Mouse (Mus musculus): ENCODE measurements around the gene Itgax.
A peak's percentile ranks its signal among the peaks of the same experiment; 100 is the strongest.

Gene Itgax

GRCm38 (mm10) chr7:128164001-128164400, 34.7 kb downstream of the Itgax start:
- DNase-seq, result no peak

DNA sequence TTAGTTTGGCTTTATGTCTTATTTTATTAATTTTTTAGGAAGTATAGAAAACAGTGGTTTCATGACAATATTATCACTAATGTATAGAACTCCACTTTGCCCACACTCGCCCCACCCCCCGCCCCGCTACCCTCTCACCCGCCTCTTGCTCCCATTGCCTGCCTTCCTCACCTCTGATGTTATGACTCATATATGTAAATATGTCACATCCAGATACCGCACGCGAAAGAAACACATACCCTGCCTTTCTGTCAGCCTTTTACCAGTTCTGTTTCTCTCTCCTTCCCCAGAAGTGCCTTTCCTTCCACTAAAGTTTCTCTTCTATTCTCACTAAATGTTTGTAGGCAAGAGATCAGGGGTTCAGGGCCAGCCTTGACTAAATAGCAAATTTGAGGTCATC, 37.0 kb downstream of the Itgax start:
- no peak for DNase-seq

- no peak for DNase-seq
Measured at GRCm38 (mm10) chr7:128169996-128170395, 40.6 kb downstream of the Itgax start.

GRCm38 (mm10) chr7:128178385-128178784, 49.0 kb downstream of the Itgax start:
- peak; percentile 82 for DNase-seq

DNA sequence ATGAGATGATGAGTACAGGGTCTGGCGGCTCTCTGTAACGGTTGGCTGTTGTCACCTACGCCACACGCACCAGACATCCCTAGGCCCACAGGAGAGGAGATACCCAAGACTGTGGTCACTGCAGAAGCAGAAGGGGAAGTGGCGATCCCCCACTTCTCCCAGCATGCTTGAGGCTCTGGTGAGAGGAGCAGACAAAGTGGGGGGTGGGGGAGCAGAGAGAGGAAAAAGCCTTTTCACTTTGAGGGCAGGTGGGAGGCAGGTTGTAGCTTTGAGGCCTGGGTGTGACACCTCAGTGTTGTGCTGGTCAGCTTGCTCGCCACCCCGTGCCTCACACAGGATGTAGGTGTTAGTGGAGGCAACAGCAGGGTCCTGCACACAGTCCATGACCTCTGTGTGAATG, 50.8 kb downstream of the Itgax start:
- DNase-seq, result no peak

DNA sequence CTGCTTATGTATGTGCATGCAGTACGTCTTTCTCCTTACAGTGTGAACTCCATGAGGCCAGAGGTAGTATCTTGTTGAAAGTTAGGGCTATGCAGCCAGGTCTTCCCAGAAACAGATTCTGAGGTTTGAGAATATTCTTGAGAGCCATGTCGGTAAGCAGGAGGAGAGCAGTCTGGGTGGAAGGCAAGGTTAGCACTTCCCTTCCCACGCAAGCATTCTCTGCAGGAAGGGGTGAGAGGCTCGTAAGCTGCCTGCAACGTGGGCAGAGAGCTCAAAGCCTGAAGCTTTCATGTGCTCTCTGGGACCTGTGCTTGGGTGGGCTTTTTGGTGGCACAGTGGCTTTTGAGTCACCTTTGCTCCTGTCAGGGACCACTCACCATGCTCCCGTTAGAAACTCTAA, 51.2 kb downstream of the Itgax start:
- DNase-seq, result no peak

- DNase-seq, result no peak
Measured at GRCm38 (mm10) chr7:128181691-128182090, 52.3 kb downstream of the Itgax start.

Measured in right cerebral cortex, adult 18-20 months (tissue).